Mouse (Mus musculus): ENCODE data around the gene Prr11. TPM values are rescaled to one million over a fixed set of nuclear protein-coding genes. Genes with fewer than 3 reads are reported as not detected.
"Not testable (repeated sequence)": the region's sequence is repeated elsewhere in the genome, so short reads cannot be mapped to it uniquely, and the experiment has no call there.

The Prr11 gene
- polyA plus RNA-seq (2017; shearing (Covaris generic)): 10 to 100 TPM in 1 of 3 experiments, 1 to 10 TPM in 1, under 1 TPM in 1; 0.86 to 14.3 (median 2.0) TPM

DNA sequence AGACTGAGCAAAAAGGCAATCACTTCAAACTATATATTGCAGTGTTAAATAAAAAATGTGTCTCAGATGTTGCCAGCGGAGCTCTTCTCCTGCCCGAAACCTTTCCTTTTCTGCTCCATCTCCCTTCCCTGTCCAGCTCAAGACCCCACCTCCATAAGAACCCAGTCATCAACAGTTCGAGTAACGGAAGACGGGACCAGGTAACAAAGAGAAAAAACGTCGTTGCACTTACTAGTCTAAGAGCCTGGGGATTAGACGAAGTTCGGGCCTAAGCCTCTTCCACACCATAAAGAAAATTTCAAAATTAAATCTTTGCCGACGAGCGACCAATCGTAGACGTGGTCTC is at the start of gene Prr11:
Gene Prr11 (minus strand): TSS at position 300 of the 346 bp plus-strand sequence.
- no peak for ATAC-seq

DNA sequence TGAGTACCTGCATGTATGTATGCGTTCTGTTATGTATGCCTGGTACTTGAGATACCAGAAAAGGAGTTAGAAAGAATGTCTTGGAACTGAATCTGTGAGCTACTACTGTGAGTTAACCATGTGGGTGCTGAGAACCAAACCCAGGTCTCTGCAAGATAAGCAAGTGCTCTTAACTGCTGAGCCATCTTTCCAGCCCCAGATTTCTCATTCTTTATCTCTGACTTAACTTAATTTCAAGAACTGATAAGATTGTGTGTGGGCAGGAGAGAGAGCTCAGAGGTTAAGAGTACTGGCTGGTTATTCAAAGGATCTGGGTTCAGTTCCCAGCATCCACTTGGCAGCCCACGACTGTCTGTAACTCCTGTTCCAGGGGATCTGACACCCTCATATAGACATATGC is 49.5 kb upstream of the Prr11 start:
- no peak for ATAC-seq

DNA sequence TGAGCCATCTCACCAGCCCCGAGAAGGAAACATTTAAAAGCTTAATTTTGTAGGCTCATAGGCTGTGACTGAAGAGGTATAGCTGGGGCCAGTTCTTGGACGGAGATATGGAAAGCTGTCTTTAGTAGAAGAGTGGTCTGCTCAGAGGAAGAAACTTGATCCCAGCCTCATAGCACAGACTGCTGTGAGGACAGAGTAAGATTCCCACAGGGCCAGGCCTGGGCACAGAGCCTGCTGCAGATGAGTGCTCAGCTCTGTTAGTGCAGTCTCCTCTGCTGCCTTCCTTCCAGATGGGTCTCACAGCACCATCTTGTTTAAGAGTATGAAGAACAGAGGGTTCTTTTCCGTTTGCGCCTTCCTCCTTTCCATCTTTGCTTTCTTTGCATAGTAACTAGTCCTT is 27.7 kb upstream of the Prr11 start:
- ATAC-seq: no peak

DNA sequence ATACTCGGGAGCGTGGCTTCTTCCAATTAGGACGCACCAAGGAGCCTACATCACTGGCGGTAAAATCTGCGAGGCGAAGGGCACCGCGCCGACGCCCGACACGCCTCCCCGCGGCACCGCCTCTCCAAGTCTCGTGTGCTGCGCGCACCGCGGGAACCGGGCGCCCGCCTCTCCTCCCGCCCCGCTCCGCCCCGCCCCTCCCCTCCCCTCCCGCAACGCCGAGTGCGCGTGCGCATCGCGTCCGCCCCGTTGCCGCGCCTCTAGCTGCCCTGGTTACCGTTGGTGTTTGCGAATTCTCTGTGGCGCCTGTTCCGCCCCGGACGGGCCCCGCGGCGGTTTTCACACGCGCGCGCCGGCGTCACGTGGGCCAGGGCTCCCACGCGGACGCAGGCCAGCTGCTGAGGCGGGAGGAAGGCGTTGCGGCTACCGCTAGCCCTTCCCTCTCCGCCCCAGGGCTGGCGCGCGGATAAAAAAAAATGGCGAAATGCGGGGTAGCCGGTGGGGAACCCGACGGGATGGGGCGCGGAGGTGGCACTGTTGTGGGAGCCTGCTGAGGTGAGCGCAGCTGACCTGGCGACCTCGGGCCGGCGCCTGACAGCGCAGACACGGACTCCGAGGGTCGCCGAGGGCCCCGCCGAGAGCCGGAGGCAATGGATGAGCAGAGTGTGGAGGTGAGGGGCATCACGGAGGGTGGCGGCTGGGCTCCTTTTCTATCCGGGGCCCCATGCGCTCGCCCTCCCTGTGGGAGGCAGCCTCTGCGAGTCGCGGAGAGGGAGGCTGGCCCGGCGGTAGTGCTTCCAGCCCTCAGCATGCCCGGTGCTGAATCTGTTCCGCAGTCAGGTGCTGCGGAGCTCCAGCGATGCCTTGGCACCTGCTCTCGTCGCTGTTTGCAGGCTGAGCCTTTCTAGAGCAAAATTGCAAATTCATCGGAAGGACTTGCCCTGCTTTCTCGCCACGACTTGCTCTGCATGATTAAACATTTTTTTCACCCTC is 18.6 kb upstream of the Prr11 start, which contains the start of gene Trim37:
Gene Trim37 (plus strand): TSS at position 254 of the 993 bp plus-strand sequence.
- peak; percentile 87 for ATAC-seq

DNA sequence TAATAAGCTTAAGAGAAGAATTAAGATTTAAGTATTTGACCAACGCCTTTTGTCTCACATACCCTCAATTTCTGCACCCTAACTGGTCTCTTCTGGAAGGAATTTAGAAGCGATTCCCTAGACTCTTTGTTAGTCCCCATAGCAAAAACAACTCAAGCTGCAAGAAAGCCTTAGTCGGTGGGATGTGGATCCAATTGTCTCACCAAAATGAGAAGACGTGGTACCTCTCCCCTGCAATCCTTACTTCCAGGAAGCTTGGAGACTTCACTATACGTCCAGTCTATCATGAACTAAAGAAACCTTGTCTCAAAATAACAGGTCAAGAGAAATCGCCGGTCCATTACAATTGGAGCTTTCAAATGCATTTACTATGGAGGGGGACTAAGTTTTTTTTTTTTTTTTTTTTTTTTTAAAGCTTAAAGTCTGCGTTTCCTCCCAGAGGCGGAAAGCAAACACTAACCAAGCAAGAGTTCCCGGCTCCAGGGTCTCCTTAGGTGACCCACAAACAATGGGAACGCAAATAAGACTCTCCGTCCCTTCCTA is 17.8 kb upstream of the Prr11 start:
- ATAC-seq: no peak

DNA sequence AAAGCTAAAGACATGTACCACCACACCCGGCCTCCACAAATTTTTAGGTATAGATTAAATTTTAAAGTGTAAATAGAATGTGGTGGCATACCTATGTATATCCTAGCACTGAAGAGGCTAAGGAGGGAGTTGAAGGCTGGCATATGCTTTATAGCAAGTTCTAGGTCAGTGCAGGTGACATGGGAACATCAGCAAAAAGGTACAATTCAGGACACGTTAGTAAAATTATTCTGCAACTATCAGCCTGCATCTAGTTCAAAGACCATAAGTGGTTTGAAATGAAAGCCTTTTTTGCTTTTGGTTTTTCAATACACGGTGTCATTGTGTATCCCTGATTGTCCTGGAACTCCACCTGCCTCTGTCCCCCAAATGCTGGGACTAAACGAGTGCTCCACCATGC is 17.1 kb upstream of the Prr11 start:
- no peak for ATAC-seq

DNA sequence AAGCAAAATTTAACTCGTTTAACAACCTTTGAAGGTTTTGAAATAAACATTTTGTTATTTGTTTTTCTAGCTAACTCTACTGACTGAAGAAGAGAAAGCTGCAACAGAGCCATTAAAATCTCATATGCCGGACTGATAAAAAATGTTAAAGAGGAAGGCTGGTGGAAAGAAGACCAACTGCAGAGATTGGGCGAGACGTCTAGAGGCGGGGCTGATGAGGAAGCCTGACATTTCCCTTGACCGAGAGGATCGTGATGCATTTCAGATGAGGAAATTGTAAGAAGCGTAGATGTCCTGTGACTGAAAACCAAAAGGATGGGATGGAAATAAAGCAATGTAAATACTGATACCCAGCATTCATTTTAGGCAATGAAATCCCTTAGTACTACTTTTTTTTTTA is 13.4 kb upstream of the Prr11 start:
- ATAC-seq: no peak

DNA sequence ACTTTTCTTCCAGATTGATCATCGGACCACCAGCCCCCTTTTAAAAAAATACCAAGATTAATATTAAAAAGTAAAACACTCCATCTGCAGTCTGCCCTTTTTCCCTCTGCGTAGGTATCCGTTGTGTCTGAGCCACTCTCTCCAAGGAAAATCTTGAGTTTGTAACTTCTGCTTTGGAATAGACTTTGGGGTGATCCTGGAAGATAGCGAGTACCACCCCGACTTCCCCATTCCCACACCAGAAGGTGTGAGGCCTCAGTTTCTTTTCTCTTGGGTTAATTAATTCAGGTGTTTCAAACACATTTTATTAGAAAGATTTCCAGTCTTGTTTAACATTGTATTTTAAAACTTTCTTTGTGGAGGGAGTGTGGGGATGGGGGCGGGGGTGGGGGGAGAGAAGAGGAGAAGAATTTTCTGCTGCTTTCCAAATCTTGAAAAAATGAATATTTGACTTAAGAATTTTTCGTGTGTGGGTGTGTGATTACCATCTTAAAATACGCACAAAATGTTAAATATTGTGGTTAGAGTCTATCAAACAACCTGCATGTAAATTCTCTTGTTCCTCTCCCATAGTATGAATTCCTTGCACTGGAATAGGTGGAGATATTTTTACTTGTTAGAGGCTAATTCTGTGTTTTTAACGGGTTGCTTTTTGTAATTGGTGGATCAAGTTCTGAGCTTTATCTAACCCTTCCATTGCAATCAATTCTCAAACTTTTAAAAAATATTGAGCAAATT is 1.8 kb upstream of the Prr11 start:
- no peak for ATAC-seq

DNA sequence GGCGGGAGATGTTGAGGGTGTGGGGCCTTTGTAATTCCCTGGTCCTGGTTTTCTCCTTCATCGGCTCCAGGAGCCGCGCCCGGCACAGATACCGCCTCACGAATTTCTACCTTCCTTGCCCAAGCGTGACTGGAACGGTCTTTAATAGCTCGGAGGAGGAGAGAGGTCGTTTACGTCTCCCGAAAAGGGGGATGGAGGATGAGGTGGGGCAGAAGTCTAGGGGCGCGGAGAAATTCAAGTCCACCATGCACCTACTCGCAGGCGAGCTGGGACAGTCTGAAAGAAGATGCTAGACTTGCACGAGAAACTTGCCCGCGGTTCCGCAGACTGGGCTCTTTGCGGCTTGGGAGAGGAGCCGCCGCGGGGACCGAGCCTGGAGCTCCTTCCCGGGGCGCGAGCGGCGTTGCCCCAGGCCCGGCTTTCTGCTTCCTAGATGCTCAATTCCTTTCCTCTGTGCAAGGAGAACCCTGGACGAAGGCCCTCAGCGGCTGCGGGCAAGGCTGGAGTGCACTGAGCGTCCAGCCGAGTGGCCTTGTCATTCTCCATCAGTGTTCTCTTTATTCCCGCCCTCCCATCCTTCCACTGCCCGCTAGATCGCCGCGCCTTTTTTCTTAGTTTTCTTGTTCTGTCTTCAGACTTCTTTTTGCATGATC is 1.1 kb upstream of the Prr11 start:
- no peak for ATAC-seq

DNA sequence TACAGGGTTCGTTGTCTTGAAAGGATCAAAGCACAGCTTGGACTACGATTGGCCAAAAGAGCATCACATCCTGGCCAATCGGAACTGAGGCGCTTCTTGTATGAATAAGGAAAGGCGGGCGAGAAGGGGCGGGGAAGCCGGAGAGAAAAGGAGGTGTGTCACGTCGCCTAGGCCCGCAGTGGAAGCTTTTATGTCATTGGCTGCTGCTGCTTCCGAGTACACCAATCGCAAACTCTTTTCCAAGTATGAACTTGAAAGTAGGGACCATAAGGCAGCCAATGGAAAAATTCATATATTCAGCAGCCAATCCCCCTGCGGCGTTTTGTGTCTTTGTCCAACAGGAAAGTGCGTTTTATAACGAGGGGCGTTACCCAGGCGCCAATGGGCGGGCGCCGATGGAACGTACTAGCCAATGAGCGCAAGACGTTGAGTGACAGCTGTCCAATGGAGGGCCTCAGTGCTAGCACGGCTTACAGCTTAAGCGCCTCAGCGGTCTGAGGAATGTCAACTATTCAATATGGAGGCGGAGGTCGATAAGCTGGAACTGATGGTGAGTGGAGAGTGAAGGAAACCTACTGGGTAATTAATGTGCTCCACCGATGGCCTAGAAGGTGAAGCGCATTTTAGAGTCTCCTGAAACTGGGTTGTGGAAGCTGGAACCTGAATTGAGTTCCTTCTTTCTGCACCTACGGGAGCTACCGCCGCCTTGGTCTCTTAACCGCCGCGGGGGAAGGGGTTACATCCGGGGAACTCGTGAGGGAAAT is 429 bp upstream of the Prr11 start, which contains the start of gene Ska2:
Gene Ska2 (plus strand): TSS at position 480 of the 764 bp plus-strand sequence.
- ATAC-seq: peak; percentile 90

DNA sequence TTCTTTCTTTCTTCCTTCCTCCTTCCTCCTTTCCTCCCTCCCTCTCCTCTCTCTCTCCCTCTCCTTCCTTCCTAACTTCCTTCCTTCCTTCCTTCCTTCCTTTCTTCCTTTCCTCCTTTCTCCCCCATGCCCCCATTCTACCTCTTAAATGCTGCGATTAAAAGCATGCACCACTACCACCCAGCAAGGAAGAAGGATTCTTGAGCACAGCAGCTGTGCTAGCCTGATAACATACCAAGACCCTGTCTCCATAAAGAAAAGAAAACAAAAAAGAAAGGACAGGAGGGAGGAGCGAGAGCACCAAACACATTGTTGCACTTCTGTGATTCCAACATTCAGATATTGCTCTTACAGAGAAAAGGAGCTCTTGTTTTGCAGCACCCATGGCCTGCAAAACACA is 21.4 kb downstream of the Prr11 start:
- no peak for ATAC-seq

DNA sequence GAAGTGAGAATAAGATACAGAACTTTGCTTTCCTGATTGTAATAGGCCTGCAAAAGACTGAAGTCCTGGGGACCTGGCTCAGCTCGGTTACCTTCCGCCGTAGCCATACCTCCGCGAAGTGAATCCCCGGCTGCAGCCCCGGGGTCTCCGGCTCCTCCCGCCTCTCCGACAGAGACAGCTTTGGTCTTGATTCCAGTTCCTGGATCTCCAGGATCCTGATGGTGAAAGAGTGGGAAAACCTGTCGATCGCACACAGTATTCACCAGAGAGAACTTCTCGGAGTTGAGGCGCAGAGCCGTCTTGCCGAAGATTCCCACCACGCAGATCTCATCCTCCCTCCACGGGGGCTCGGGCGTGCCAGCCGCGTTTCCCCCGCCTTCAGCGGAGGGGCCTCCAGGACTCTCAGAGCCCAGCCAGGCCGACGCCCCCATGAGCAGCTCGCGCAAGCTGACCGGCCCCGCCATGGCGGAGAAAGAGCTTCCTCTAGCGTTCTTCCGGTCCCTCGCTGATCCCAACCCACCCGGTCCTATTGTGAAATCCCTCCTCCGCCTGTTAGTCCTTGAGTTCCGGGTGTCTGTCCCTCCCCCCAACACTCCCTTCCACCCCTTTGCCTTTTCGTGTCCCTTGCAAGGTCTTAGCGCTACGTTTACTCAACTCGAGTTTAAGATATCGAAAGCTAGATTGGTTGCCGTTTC is 22.1 kb downstream of the Prr11 start, which contains the start of gene Smg8:
Gene Smg8 (minus strand): TSS at position 485 of the 695 bp plus-strand sequence.
- ATAC-seq: peak; percentile 97

DNA sequence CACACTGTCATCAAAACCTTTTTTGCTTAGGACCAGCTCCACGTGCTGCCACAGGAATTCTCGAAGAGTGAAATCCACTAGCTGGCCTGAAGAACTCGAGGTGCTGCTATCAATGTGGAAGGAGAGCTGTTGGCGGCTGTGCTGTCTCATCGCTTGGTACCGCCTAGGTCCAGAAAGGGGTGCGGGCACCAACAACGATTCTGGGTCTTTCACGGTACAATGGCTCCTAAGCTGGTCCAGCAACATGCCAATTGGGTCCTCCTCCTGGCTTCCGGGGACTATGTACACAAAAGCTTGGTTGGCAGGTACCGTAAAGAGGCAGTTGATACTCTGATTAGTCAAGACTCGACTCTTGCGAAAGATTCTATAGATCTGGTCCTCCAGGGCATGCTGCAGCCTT is 23.0 kb downstream of the Prr11 start:
- no peak for ATAC-seq

DNA sequence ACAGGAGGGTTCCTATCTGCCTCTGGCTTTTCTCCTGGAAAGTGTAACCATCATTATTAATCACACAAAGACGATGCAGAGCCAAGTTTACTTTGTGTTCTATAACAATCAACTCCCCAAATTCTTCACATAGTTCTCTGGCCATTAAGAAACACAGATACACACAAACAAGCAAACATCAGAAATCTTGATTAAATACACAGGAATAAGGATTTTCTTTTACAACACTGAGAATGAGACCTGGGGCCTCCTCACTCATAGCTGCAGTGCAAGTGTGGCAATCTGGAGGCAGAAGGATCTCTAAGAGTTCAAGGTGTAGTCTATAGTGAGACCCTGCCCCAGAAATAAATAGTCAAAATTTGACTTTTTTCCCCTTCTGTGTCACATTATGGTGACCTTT is 24.8 kb downstream of the Prr11 start:
- ATAC-seq: no peak

DNA sequence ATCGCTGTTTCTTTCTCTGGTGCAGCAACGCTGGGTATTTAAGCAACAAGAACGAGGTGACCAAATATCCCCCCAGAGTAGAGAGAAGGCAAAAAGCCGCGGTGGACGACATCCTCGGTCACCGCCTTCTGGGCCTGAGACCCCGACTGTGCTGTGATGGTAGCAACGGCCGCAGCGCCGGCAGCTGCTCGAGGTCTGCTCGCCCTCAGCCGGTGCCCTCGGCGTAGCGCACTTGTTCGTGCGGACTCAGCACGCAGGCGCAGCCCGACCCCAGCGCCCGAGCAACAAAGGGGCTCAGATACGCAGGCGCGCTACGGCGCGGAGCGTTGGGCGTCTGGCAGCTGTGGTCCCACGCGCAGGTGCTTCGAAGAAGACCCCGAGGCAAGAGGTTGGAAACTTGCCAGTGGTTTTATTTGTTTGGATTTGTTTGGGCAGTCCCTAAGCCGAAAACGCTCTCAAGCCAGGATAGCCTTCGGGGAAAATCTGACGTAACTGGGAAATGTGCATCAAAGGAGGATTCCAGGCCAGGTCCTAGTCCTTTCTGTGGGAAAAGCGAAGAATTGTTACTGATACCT is 34.6 kb downstream of the Prr11 start, which contains the start of gene Gdpd1:
Gene Gdpd1 (minus strand): TSS at position 197 of the 575 bp plus-strand sequence.
- peak; percentile 58 for ATAC-seq

DNA sequence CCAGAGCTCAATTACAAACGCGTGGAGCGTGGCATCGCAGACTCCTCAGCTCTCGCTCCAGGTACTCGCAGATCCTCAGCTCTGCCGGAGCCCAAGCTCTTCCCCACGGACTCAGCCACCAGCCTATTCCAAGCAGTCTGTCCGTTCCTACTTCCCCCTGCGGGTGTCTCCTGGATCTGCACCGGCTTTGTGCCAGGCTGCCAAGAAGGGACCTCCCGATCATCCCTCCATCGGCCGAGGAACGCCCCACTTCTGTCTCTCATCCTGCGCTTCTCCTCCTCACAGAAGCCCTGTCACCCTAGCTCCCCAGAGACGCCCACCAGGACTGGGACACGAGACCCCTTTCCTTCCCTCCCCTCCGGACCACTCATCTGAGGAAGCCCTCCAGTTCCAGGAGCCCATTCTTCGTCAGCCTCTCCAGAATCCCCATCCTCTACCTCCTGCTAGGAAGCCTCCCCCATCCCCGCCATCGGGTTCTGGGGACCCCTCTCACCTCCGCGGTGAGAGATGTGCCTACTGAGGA is 35.1 kb downstream of the Prr11 start:
- no peak for ATAC-seq

DNA sequence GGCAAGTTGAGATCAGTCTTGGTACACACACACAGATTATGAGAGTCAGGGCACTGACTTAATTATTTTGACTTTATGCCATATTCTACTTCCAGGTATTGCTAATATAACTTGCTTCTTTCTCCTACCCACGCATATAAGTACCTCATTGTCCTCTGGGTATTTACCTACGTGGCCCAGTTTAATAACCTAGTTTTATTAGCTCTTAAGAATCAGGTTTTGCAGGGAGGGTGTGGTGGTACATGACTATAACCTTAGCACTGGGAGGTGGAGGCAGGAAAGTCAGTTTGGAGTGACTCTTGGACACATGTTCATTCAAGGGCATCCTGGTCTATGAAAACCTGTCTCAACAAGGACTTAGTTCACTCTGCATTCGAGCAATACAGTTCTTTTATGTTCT is 46.4 kb downstream of the Prr11 start:
- ATAC-seq: no peak

DNA sequence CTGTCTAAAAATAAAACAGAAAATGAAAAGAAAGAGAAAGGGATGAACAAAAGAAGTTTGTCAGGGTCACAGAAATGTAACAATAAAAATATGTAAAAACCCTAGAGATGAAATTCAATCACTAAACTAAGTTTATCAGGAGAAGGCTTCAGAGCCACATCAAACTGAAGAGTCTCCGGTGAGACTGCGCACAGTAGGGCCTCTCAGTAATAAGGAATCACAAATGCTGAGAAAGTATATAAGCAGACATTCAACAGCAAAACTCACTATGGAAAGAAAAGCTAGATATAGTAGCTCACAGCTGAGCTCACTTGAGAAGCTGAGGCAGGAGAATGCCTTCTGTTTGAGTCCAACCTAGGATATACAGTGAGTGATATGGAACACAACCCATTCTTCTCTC is 48.1 kb downstream of the Prr11 start:
- ATAC-seq: no peak

DNA sequence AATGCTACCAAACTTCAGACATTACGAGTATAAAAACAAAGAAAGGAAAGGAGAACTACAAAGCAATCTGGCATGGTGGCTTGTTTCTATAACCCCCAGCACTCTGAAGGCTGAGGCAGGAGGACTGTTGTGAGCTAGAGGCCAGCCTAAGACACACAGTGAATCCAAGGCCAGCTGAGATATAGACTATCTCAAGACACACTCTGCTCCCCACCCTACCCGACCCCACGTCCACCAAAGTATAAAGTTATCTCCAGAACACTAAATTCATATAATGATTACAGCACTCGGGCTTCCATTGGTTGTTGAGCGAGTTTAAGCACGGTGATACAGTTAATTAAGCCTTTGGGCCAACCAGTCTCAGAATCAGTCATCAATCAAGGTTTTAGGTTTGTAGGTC is 52.2 kb downstream of the Prr11 start:
- ATAC-seq: no peak

DNA sequence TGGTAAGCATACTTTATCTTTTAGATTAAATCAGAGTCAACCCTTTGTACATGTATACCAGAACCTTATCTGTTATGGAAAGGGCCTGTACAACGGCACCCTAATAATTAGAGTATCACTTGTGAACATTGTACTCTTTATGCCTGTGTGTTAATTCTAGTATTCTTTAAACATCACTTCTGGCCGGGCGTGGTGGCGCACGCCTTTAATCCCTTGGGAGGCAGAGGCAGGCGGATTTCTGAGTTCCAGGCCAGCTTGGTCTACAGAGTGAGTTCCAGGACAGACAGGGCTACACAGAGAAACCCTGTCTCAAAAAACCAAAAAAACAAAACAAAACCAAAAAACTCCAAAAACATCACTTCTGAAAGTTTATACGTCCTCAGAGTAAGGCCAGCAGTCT is 59.6 kb downstream of the Prr11 start:
- ATAC-seq: not testable (repeated sequence)
